Mouse (Mus musculus) MEL (cell line): Measurements from ENCODE around the gene Fbf1.

Experiments used
- CTCF ChIP-seq, 3 experiments: IDR thresholded peaks in 2 of 3; conservative IDR thresholded peaks in 1 of 3; 2 replicates each; pipeline ENCODE4 v1.5.1; 2011 to 2012; ENCODE audit warnings: low read length in 3 of 3, low read depth in 2 of 3, mild to moderate bottlenecking in 2 of 3, improper control_type of control experiment in 1 of 3, inconsistent platforms in 1 of 3, mixed read lengths in 1 of 3, moderate library complexity in 1 of 3; ENCODE audit not compliant: control insufficient read depth in 1 of 3, insufficient read depth in 1 of 3, poor library complexity in 1 of 3, severe bottlenecking in 1 of 3
- ELF1 ChIP-seq: IDR thresholded peaks from 2 replicates; pipeline ENCODE4 v1.6.1; 2014; ENCODE audit warnings: low read depth, mild to moderate bottlenecking, inconsistent platforms, low read length, improper control_type of control experiment, moderate library complexity
- EP300 ChIP-seq, 2 experiments: IDR thresholded peaks; 2 replicates each; pipeline ENCODE4 v1.6.1; 2011; ENCODE audit warnings: improper control_type of control experiment in 2 of 2, low read length in 2 of 2, low read depth in 1 of 2, mild to moderate bottlenecking in 1 of 2
- GABPA ChIP-seq: IDR thresholded peaks from 2 replicates; pipeline ENCODE4 v1.6.1; 2012; ENCODE audit warnings: low read depth, mild to moderate bottlenecking, inconsistent platforms, low read length, improper control_type of control experiment, moderate library complexity
- MAFK ChIP-seq: IDR thresholded peaks from 2 replicates; pipeline ENCODE4 v1.6.1; 2011; ENCODE audit warnings: low read depth, mild to moderate bottlenecking, low read length, improper control_type of control experiment, borderline replicate concordance
- MEF2A ChIP-seq: IDR thresholded peaks from 2 replicates; pipeline ENCODE4 v1.6.1; 2014; ENCODE audit warnings: low read depth, mild to moderate bottlenecking, inconsistent platforms, low read length, improper control_type of control experiment; ENCODE audit not compliant: poor library complexity, insufficient replicate concordance, severe bottlenecking; ENCODE audit errors: extremely low read depth
- MYB ChIP-seq: IDR thresholded peaks from 2 replicates; pipeline ENCODE4 v1.6.1; 2011; ENCODE audit warnings: mild to moderate bottlenecking, low read depth, low read length, improper control_type of control experiment
- MYC ChIP-seq: IDR thresholded peaks from 2 replicates; pipeline ENCODE4 v1.6.1; 2011; ENCODE audit warnings: low read depth, mild to moderate bottlenecking, low read length, improper control_type of control experiment, moderate library complexity
- POLR2A ChIP-seq, 2 experiments: IDR thresholded peaks; 2 replicates each; pipeline ENCODE4 v1.6.1; 2011 to 2012; ENCODE audit warnings: low read length in 2 of 2, mild to moderate bottlenecking in 2 of 2, control low read depth in 1 of 2, improper control_type of control experiment in 1 of 2, low read depth in 1 of 2, moderate library complexity in 1 of 2; ENCODE audit not compliant: control insufficient read depth in 1 of 2, insufficient read depth in 1 of 2, poor library complexity in 1 of 2
- POLR2AphosphoS5 ChIP-seq: IDR thresholded peaks from 2 replicates; pipeline ENCODE4 v1.6.1; 2012; ENCODE audit warnings: low read depth, borderline replicate concordance, mild to moderate bottlenecking, inconsistent platforms, low read length, moderate library complexity, mixed read lengths
- SIN3A ChIP-seq: IDR thresholded peaks from 2 replicates; pipeline ENCODE4 v1.6.1; 2012; ENCODE audit warnings: low read length, improper control_type of control experiment, inconsistent platforms
- TBP ChIP-seq: IDR thresholded peaks from 2 replicates; pipeline ENCODE4 v1.8.0; 2011; ENCODE audit warnings: low read depth, low read length, improper control_type of control experiment

GRCm38 (mm10) chr11:116098711-116099460, 69.1 kb downstream of the Fbf1 start:
- TF ChIP-seq POLR2A (IDR thresholded peaks at IDR 0.05; ENCODE audit: control insufficient read depth in 1 of 2, insufficient read depth in 1 of 2, low read depth in 1 of 2, low read length in 2 of 2, poor library complexity in 1 of 2) = no peak
- no peak for TF ChIP-seq TBP
- TF ChIP-seq MYB = no peak
- no peak for TF ChIP-seq ELF1
- no peak for TF ChIP-seq MEF2A
- no peak for TF ChIP-seq EP300 (IDR thresholded peaks at IDR 0.05; ENCODE audit: low read depth in 1 of 2, low read length in 2 of 2)
- TF ChIP-seq CTCF (IDR thresholded peaks at IDR 0.05 in 2 of 3, conservative IDR thresholded peaks at IDR 0.05 in 1 of 3; ENCODE audit: control insufficient read depth in 1 of 3, insufficient read depth in 1 of 3, low read depth in 2 of 3, low read length in 3 of 3, poor library complexity in 1 of 3, severe bottlenecking in 1 of 3) = no peak
- no peak for TF ChIP-seq GABPA
- TF ChIP-seq MYC = no peak
- TF ChIP-seq POLR2AphosphoS5 = no peak
- no peak for TF ChIP-seq SIN3A
- no peak for TF ChIP-seq MAFK
